Mouse (Mus musculus) brain, embryonic 14.5 days (tissue): ENCODE measurements around the gene Cmtm7.

Experiments
- CTCF ChIP-seq: fragments of 200-500 bp; IDR thresholded peaks from 2 replicates; pipeline ENCODE4 v1.5.1; 2012; ENCODE audit warnings: inconsistent platforms, mild to moderate bottlenecking, moderate library complexity, borderline replicate concordance; ENCODE audit not compliant: insufficient read depth, insufficient read length; ENCODE audit errors: extremely low read depth
- POLR2A ChIP-seq: fragments of 200-500 bp; IDR thresholded peaks from 2 replicates; pipeline ENCODE4 v1.6.1; 2012; ENCODE audit warnings: mild to moderate bottlenecking, inconsistent platforms, borderline replicate concordance; ENCODE audit not compliant: poor library complexity, insufficient read depth, insufficient read length, severe bottlenecking; ENCODE audit errors: extremely low read depth

DNA sequence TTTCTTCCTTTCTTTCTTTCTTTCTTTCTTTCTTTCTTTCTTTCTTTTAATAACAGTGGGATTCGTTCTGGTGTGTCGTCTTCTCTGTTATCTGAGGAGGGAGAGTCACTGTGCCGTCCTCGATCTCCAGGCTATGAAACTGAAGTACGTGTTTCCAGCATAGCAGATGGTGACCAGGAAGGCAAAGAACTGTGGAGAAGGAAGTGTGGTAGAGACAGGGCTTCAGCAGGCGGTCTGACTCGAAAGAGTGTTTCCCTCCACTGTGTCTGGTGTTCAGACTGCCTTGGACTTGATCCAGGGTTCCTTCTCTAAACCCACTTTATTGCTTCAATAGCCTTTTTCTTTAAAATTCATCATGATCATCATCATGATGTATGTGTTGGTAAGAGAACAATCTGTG, 7.9 kb upstream of the Cmtm7 start:
- TF ChIP-seq POLR2A (no peak), CTCF (no peak)
